Mouse (Mus musculus): Measurements from ENCODE around the gene Pbx4. TPM values are rescaled to one million over a fixed set of nuclear protein-coding genes. Genes with fewer than 3 reads are reported as not detected.

Gene Pbx4
- polyA plus RNA-seq, 1 experiment from 2014 or later = 11.5 TPM

DNA sequence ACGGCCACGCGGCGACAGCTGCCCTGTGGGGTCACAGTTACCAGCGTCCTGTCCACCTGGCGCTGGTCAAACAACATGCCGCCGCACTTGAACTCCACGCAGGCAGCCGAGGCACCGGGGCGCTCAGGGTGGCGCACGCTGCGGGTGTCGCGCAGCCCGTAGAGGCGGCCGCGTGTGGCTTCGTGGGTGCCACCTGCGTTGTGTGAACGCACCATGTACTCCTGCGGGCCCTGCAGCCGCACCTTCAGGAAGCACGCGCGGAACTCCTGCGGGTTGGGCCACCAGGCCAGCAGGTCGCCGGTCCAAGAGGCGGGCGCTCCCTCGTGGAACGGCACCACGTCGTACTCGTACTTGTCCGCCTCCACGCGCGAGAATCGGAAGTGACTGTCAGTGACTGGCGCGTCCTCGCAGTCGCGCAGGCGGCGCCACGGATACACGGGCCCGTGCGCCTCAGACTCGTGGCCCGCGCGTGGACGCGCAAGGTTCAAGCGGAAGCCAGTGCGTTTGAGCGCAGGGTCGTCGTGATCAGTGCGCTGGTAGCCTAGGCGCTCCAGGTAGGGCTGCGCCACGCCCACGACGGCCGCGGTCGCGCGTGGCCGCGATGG is 49.1 kb downstream of the Pbx4 start:
- peak overlapping the region; percentile 42 for H3K4me2 ChIP-seq (ENCODE audit: low read depth, severe bottlenecking)
- no peak for ATAC-seq (ENCODE audit: insufficient number of reproducible peaks, low FRiP score, low TSS enrichment, low read depth)
- H3K9me3 ChIP-seq (ENCODE audit: control insufficient read depth, low read length) = no peaks in the 10 kb centered on the region
- H3K27me3 ChIP-seq (ENCODE audit: control insufficient read depth, insufficient read depth, low read length) = peaks cover 84% of the 10 kb centered on the region
- WGBS = 16% methylated on average over 79 of the region's 79 CpGs
- no peaks in the 10 kb centered on the region for H3K36me3 ChIP-seq (ENCODE audit: control insufficient read depth, insufficient read depth, low read length)
- H3K27ac ChIP-seq (replicated peaks; ENCODE audit: low read depth, low read length) = no peak overlapping the region
- 0 out of 2 replicates have a peak, but pooled peaks cover 5% of the 10 kb centered on the region for H3K4me1 ChIP-seq (ENCODE audit: control insufficient read depth, insufficient read depth, low read length)
- DNase-seq (ENCODE audit: low spot score) = no peak
- H3K4me3 ChIP-seq (ENCODE audit: low read depth, low read length) = peak overlapping the region; percentile 29
- no peak overlapping the region for H3K9ac ChIP-seq (ENCODE audit: low read length)

DNA sequence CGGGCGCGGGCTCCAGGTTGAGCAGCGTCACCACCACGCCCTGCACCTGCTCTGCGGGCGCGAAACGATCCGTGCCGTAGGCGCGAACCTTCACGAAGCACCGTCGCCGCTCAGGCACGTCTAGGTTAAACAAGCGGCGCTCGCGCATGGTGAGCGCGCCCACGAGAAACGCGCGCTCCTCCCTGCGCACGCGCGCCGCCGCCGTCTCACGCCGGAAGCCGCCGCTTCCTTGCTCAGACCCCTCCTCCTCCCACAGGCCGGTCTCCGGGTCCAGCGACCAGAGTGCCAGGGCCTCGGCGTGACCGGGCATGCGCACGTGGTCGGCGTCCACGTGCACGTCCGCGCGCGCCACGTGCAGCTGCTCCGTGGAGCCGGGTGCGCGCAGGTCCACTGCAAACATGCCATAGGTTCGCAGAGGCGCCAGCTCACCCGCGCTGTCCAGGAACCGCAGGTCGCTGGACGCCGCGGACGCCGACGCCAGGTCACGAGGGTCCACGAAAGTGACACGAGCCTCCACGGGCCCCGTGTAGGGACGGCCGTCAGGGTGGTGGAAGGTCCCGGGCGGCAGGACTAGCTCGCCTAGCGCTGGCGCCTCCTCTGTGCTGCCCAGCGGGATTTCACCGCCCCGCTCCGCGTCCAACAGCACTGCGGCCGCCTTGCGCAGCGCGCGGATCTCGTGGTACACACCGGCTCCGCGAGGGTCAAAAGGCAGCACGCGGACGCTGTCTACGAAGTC is 49.9 kb downstream of the Pbx4 start:
- H3K9me3 ChIP-seq (ENCODE audit: control insufficient read depth, low read length) = no peaks in the 10 kb centered on the region
- ATAC-seq (ENCODE audit: insufficient number of reproducible peaks, low FRiP score, low TSS enrichment, low read depth) (peak; percentile 10; the same call in 1 of the 2 replicates), DNase-seq (ENCODE audit: low spot score) (peak; percentile 68)
- no peak overlapping the region for H3K27ac ChIP-seq (replicated peaks; ENCODE audit: low read depth, low read length)
- H3K36me3 ChIP-seq (ENCODE audit: control insufficient read depth, insufficient read depth, low read length) = no peaks in the 10 kb centered on the region
- whole genome bisulfite sequencing = 8% methylated on average over 103 of the region's 103 CpGs
- H3K4me3 ChIP-seq (ENCODE audit: low read depth, low read length) = peak overlapping the region; percentile 29
- no peak overlapping the region for H3K9ac ChIP-seq (ENCODE audit: low read length)
- peak overlapping the region; percentile 42 for H3K4me2 ChIP-seq (ENCODE audit: low read depth, severe bottlenecking)
- H3K27me3 ChIP-seq (ENCODE audit: control insufficient read depth, insufficient read depth, low read length) = peaks cover 91% of the 10 kb centered on the region
- H3K4me1 ChIP-seq (ENCODE audit: control insufficient read depth, insufficient read depth, low read length) = 0 out of 2 replicates have a peak, but pooled peaks cover 5% of the 10 kb centered on the region

DNA sequence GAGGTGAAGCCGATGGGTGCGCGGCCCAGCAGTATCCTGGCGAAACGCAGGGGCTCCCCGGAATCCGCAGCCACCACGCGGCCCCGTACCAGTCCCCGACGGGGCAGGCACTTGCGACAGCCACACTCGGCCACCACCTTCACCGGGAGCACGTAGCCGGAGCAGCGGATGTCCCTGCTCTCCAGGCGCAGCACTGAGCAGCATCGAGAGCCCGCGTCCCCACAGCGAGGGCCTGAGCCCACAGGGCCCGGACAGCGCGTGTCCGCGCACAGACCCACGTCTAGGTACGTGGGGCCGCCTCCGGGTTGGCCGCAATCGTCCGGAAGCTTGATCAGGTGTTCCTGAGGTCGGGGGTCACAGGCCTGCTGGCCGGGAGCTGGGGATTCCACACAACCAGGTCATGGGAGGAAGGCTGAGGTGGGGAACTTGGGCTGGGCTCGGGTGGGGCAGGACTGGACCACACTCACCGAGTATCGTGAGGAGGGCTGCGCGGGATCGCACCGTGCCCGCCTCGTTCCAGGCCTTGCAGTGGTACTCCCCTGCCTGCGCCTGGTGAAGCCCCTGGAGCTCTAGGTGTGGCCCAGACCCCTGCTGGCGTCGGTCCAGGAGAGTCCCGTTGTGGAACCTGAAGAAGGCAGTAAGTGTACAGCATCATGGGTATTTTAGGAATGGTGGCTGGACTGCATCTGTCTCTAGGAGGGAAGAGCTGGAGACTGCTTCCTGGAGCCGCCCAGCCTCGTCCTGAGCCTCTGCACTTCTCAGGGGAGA is 50.7 kb downstream of the Pbx4 start:
- Histone ChIP-seq H3K4me1 (ENCODE audit: control insufficient read depth, insufficient read depth, low read length) (peaks cover 8% of the 10 kb centered on the region), H3K27me3 (ENCODE audit: control insufficient read depth, insufficient read depth, low read length) (peaks cover 94% of the 10 kb centered on the region), H3K27ac (replicated peaks; ENCODE audit: low read depth, low read length) (no peak overlapping the region), H3K4me3 (ENCODE audit: low read depth, low read length) (peak overlapping the region; percentile 29; the same call in 1 of the 2 replicates), H3K4me2 (ENCODE audit: low read depth, severe bottlenecking) (0 out of 2 replicates have a peak overlapping the region, but pooled peaks have one; percentile 42), H3K9ac (ENCODE audit: low read length) (no peak overlapping the region), H3K36me3 (ENCODE audit: control insufficient read depth, insufficient read depth, low read length) (peaks cover 2% of the 10 kb centered on the region; the same call in 1 of the 2 replicates), H3K9me3 (ENCODE audit: control insufficient read depth, low read length) (no peaks in the 10 kb centered on the region)
- WGBS = 16% methylated on average over 52 of the region's 52 CpGs
- DNase-seq (ENCODE audit: low spot score) (no peak), ATAC-seq (ENCODE audit: insufficient number of reproducible peaks, low FRiP score, low TSS enrichment, low read depth) (0 out of 2 replicates have a peak, but pooled peaks have one; percentile 4)

DNA sequence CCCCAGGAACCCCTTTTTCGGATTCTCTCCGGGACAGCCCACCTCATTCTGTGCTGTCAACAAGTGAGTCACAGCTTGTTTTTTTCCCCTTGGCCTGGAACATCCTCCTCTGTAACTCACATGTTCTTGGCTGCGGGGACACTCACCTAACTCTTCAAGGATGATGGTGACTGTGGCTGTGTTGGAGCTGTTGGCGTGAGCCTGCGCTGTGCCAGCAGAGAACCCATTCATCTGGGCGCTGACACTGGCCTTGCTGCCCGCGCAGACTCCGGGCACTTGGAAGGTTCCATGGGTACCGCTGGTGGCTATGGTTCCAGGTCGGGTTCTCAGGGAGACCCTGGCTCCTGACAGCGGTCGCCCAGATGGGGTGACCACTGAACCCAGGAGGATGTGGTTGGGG is 51.9 kb downstream of the Pbx4 start:
- Histone ChIP-seq H3K4me1 (ENCODE audit: control insufficient read depth, insufficient read depth, low read length) (peaks cover 8% of the 10 kb centered on the region), H3K27me3 (ENCODE audit: control insufficient read depth, insufficient read depth, low read length) (peaks cover 99% of the 10 kb centered on the region), H3K9me3 (ENCODE audit: control insufficient read depth, low read length) (no peaks in the 10 kb centered on the region), H3K36me3 (ENCODE audit: control insufficient read depth, insufficient read depth, low read length) (peaks cover 2% of the 10 kb centered on the region; the same call in 1 of the 2 replicates), H3K4me3 (ENCODE audit: low read depth, low read length) (no peak overlapping the region), H3K9ac (ENCODE audit: low read length) (no peak overlapping the region), H3K27ac (replicated peaks; ENCODE audit: low read depth, low read length) (no peak overlapping the region), H3K4me2 (ENCODE audit: low read depth, severe bottlenecking) (no peak overlapping the region)
- no peak for DNase-seq (ENCODE audit: low spot score)
- 59% methylated on average over 13 of the region's 13 CpGs for WGBS
- ATAC-seq (ENCODE audit: insufficient number of reproducible peaks, low FRiP score, low TSS enrichment, low read depth) = no peak

DNA sequence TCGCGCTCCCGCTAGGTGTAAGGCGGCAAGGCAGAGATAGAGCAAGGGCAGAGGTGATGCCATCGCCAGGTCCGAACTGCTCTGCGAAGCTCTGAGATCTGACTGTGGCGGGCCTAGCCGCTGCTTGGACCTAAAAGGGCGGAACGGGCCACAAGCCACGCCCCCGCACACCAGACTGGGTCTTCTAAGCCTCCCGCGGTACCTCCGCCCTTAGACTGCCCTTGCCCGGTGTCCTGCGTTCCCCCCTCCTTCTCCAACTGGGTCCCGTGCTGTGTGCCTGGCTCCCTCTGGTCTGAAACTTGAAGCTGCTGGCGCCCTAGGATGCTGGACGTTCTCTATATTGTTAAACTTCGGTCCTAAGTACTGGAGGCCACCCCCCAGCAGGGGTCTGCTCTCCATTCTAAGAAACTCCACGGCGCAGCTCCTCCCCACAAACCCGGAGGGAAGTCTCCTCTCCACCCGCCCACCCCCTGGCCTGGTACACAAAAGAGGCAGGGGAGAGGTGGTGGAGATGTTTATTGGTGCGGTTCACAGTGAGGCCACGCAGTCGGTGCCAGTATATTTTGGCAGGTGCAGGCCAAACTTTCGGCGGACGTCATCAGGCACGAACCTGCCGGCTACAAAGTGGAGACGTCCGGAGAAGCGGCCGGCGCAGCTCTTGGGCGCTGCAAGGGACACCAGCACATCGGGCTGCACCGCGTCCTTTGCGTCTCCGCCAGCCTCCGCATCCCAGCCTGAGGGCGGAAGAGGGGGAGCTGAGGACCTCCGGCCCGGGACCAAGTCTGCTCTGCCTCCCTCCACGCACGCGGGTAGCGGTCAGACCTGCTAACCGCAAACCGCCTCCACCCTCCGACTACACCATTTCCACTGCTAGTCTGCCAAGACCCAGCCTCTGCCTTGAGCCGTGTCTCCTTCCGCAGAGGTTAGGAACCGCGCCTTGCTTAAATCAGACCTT is 55.3 kb downstream of the Pbx4 start, which contains the start of gene Cilp2:
Gene Cilp2, minus strand, starts transcription at position 399 of the 955 bp plus-strand sequence.
- Histone ChIP-seq H3K27ac (replicated peaks; ENCODE audit: low read depth, low read length) (no peak within 1 kb of the TSS), H3K4me2 (ENCODE audit: low read depth, severe bottlenecking) (peak within 1 kb of the TSS; percentile 13; the same call in 1 of the 2 replicates), H3K4me1 (ENCODE audit: control insufficient read depth, insufficient read depth, low read length) (peaks cover 8% of the 10 kb centered on the region), H3K36me3 (ENCODE audit: control insufficient read depth, insufficient read depth, low read length) (peaks cover 2% of the 10 kb centered on the region; the same call in 1 of the 2 replicates), H3K9ac (ENCODE audit: low read length) (0 out of 2 replicates have a peak within 1 kb of the TSS, but pooled peaks have one; percentile 12), H3K9me3 (ENCODE audit: control insufficient read depth, low read length) (no peaks in the 10 kb centered on the region), H3K27me3 (ENCODE audit: control insufficient read depth, insufficient read depth, low read length) (peaks cover 83% of the 10 kb centered on the region), H3K4me3 (ENCODE audit: low read depth, low read length) (peak within 1 kb of the TSS; percentile 20; the same call in 1 of the 2 replicates)
- DNase-seq (ENCODE audit: low spot score) = peak; percentile 56
- WGBS = 3% methylated on average over 60 of the region's 60 CpGs
- ATAC-seq (ENCODE audit: insufficient number of reproducible peaks, low FRiP score, low TSS enrichment, low read depth) = peak; percentile 3; the same call in 1 of the 2 replicates

DNA sequence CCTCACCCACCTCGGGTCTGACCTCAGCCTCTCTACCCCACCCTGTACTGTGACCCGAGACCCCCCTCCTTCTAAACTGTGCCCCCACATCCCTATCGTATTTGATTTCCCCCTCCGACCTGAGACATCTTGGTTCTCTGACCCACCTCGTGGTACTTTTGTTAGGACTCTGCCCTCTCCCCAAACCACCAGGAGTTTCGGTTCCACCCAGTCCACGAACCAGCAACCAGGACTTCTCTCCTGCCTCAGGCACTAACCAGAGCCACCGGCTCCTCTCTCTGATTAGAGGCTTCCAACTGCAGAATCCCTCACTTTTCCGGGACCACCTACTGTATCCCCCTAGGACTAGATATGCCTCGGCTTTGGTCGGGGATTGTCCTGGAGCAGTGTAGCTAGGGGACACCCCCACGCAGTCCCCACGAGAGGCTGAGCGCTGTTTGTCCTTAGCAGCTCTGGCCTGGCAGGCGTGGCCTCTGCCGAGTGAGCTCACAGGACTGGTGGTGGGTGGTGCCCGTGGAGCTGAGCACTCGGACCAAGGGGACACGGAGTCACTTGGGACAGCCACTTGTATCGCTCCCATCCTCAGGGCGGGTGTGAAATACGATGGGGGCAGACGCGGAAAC is 56.1 kb downstream of the Pbx4 start:
- Histone ChIP-seq H3K9me3 (ENCODE audit: control insufficient read depth, low read length) (no peaks in the 10 kb centered on the region), H3K9ac (ENCODE audit: low read length) (0 out of 2 replicates have a peak overlapping the region, but pooled peaks have one; percentile 1), H3K36me3 (ENCODE audit: control insufficient read depth, insufficient read depth, low read length) (peaks cover 2% of the 10 kb centered on the region; the same call in 1 of the 2 replicates), H3K4me3 (ENCODE audit: low read depth, low read length) (0 out of 2 replicates have a peak overlapping the region, but pooled peaks have one; percentile 17), H3K27me3 (ENCODE audit: control insufficient read depth, insufficient read depth, low read length) (peaks cover 75% of the 10 kb centered on the region), H3K4me1 (ENCODE audit: control insufficient read depth, insufficient read depth, low read length) (peaks cover 8% of the 10 kb centered on the region), H3K4me2 (ENCODE audit: low read depth, severe bottlenecking) (peak overlapping the region; percentile 34; the same call in 1 of the 2 replicates), H3K27ac (replicated peaks; ENCODE audit: low read depth, low read length) (no peak overlapping the region)
- ATAC-seq (ENCODE audit: insufficient number of reproducible peaks, low FRiP score, low TSS enrichment, low read depth) (no peak), DNase-seq (ENCODE audit: low spot score) (peak; percentile 40)
- 9% methylated on average over 24 of the region's 24 CpGs for WGBS

DNA sequence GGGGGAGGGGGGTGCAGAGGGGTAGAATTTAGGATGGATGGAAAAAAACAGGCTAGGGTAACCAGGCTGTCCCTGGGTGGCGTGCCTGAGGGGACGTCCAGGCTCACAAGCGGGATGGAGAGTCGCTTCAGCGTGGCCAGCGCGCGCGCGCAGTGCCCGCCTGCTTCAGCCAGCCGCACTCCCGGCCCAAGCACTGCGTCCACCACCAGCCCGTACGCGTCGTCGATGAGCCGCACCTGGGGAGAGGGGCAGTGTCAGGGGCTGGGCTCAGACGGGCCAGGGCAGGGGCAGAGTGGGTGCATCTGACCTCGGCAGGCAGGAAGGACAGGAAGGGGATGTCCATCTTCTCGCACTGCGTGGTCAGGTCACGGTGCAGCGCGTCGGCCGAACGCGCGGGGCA is 56.6 kb downstream of the Pbx4 start:
- H3K27ac ChIP-seq (replicated peaks; ENCODE audit: low read depth, low read length) = no peak overlapping the region
- 0 out of 2 replicates have a peak overlapping the region, but pooled peaks have one; percentile 1 for H3K9ac ChIP-seq (ENCODE audit: low read length)
- peaks cover 8% of the 10 kb centered on the region for H3K4me1 ChIP-seq (ENCODE audit: control insufficient read depth, insufficient read depth, low read length)
- ATAC-seq (ENCODE audit: insufficient number of reproducible peaks, low FRiP score, low TSS enrichment, low read depth) (no peak), DNase-seq (ENCODE audit: low spot score) (peak; percentile 47)
- H3K4me3 ChIP-seq (ENCODE audit: low read depth, low read length) = peak overlapping the region; percentile 17; the same call in 1 of the 2 replicates
- peaks cover 70% of the 10 kb centered on the region for H3K27me3 ChIP-seq (ENCODE audit: control insufficient read depth, insufficient read depth, low read length)
- peak overlapping the region; percentile 34 for H3K4me2 ChIP-seq (ENCODE audit: low read depth, severe bottlenecking)
- 6% methylated on average over 32 of the region's 32 CpGs for WGBS
- H3K36me3 ChIP-seq (ENCODE audit: control insufficient read depth, insufficient read depth, low read length) = peaks cover 2% of the 10 kb centered on the region; the same call in 1 of the 2 replicates
- H3K9me3 ChIP-seq (ENCODE audit: control insufficient read depth, low read length) = no peaks in the 10 kb centered on the region
